In genomic region chr1:134106719-134107118, GRCm38 (mm10) we compare ENCODE assay signal across 8 mouse cellular contexts. TPM values are rescaled to one million over a fixed set of nuclear protein-coding genes. Genes with fewer than 3 reads are reported as not detected.
A peak's percentile ranks its signal among the peaks of the same experiment; 100 is the strongest.
DNase-seq lines count a peak whose midpoint lies in the region; ATAC-seq lines count a peak whose summit lies in the region.

No protein-coding gene starts in this region.

- peak; percentile 49 for ATAC-seq in common myeloid progenitor, adult 5-6 weeks (replicated peaks; ENCODE audit: low read depth, poor library complexity, severe bottlenecking)

- intact Hi-C loops in left cerebral cortex, postnatal 4 days (cut with DNase I): loop anchor here (1.0 kb wide), 1 partner anchor 53 kb away; no protein-coding TSS in a partner anchor

- peak; percentile 66 for DNase-seq in ovary, postnatal 14 days (ENCODE audit: low spot score)
- no peak for DNase-seq in ovary, postnatal 10 days (ENCODE audit: low spot score)
- peak; percentile 76 for DNase-seq in T-cell, adult 2 months (ENCODE audit: low spot score)
- peak; percentile 46 to 66 for DNase-seq in heart, adult 9 months (ENCODE audit: low spot score in 2 of 2)
- peak; percentile 49 for DNase-seq in left cerebral cortex, postnatal 4 days
- DNase-seq in naive thymus-derived CD4-positive, alpha-beta T cell, adult 2 months (ENCODE audit: low read depth): peak; percentile 90
- peak; percentile 81 for DNase-seq in thymus, postnatal 25 days

RNA-seq across cellular contexts. Expression of gene Chit1, which starts 4.3 kb away (rescaled TPM):
- 0.53 and 0.55 TPM in 2 replicates for total RNA-seq in common myeloid progenitor, adult 5-6 weeks (2017)
- total RNA-seq in left cerebral cortex, postnatal 4 days (2021): under 1 TPM; 0.48 to 0.54 TPM

RNA-seq across cellular contexts. Expression of gene Btg2, which starts 27.8 kb away (rescaled TPM):
- total RNA-seq in common myeloid progenitor, adult 5-6 weeks (2017): 87.7 and 93.6 TPM in 2 replicates
- total RNA-seq in left cerebral cortex, postnatal 4 days (2021): 1 to 10 TPM; 7.9 to 8.1 TPM
